Mouse (Mus musculus): Measurements from ENCODE around the gene 1700024P04Rik. TPM values are rescaled to one million over a fixed set of nuclear protein-coding genes. Genes with fewer than 3 reads are reported as not detected.

The 1700024P04Rik gene
- polyA plus RNA-seq, 1 experiment from 2014 or later = not detected

Other genes starting within 250 kb of the 1700024P04Rik start
- gene Fcho2, start 169.1 kb downstream of the 1700024P04Rik start, polyA plus RNA-seq (2014; fragmentation: Nextera tagmentation; extraction: Ambion mirVana) = 23.4 and 28.9 TPM in 2 replicates
- gene Tnpo1, start 58.2 kb downstream of the 1700024P04Rik start, polyA plus RNA-seq (2014; fragmentation: Nextera tagmentation; extraction: Ambion mirVana) = 63.1 and 70.5 TPM in 2 replicates
- gene Zfp366, start 200.3 kb upstream of the 1700024P04Rik start, polyA plus RNA-seq (2014; fragmentation: Nextera tagmentation; extraction: Ambion mirVana) = 0.75 and 0.87 TPM in 2 replicates

Data from midbrain, embryonic 11.5 days (tissue).